Mouse (Mus musculus) neural tube, embryonic 14.5 days (tissue): ENCODE results near the gene Cenpe. TPM values are rescaled to one million over a fixed set of nuclear protein-coding genes. Genes with fewer than 3 reads are reported as not detected.

Experiments used
- ATAC-seq: fragments of 200-750 bp; cut with Nextera tagmentation; 2 replicates; pipeline ENCODE4 v1.8.0; 2017; ENCODE audit warnings: low read depth, mild to moderate bottlenecking, moderate TSS enrichment, moderate library complexity
- H3K27ac ChIP-seq: fragments of 300-500 bp; sonication (generic); 2 replicates; pipeline ENCODE4 v1.5.1; 2014; ENCODE audit warnings: low read depth, mild to moderate bottlenecking, control low read depth, low read length, moderate library complexity, mixed read lengths
- H3K27me3 ChIP-seq: fragments of 300-500 bp; sonication (generic); 2 replicates; pipeline ENCODE4 v1.6.1; 2014; ENCODE audit warnings: low read length; ENCODE audit not compliant: control insufficient read depth, insufficient read depth
- H3K36me3 ChIP-seq: fragments of 300-500 bp; sonication (generic); 2 replicates; pipeline ENCODE4 v1.6.1; 2014; ENCODE audit warnings: low read length, mixed read lengths; ENCODE audit not compliant: control insufficient read depth, insufficient read depth
- H3K4me1 ChIP-seq: fragments of 300-500 bp; sonication (generic); 2 replicates; pipeline ENCODE4 v1.6.1; 2014; ENCODE audit warnings: low read length; ENCODE audit not compliant: control insufficient read depth, insufficient read depth
- H3K4me2 ChIP-seq: fragments of 300-500 bp; sonication (generic); 2 replicates; pipeline ENCODE4 v1.6.1; 2014; ENCODE audit warnings: mild to moderate bottlenecking, low read depth, low read length, control low read depth
- H3K4me3 ChIP-seq: fragments of 300-500 bp; sonication (generic); 2 replicates; pipeline ENCODE4 v1.5.1; 2014; ENCODE audit warnings: low read depth, low read length, control low read depth, mixed read lengths
- H3K9ac ChIP-seq: fragments of 300-500 bp; sonication (generic); replicated peaks from 2 replicates; pipeline ENCODE4 v1.6.1; 2014; ENCODE audit warnings: low read depth, mild to moderate bottlenecking, control low read depth, low read length, mixed read lengths
- H3K9me3 ChIP-seq: fragments of 300-500 bp; sonication (generic); 2 replicates; pipeline ENCODE4 v1.6.1; 2016; ENCODE audit warnings: low read length; ENCODE audit not compliant: control insufficient read depth
- WGBS: fragments of 180-500 bp; shearing (Covaris S2); extraction: QIAGEN DNeasy Blood & Tissue Kit; methylation state at CpG from one replicate; pipeline ENCODE4 v1.1.7; 2014; 5-methylcytosine and 5-hydroxymethylcytosine counted together
- polyA plus RNA-seq: library from polyadenylated mRNA; unstranded; fragments of >200 nt; fragmentation: Nextera tagmentation; extraction: Ambion mirVana; gene quantifications from 2 replicates; pipeline ENCODE4 v1.2.1, GENCODE M21; 2014

Cenpe gene
- polyA plus RNA-seq, 1 experiment from 2014 or later: 2.8 TPM

DNA sequence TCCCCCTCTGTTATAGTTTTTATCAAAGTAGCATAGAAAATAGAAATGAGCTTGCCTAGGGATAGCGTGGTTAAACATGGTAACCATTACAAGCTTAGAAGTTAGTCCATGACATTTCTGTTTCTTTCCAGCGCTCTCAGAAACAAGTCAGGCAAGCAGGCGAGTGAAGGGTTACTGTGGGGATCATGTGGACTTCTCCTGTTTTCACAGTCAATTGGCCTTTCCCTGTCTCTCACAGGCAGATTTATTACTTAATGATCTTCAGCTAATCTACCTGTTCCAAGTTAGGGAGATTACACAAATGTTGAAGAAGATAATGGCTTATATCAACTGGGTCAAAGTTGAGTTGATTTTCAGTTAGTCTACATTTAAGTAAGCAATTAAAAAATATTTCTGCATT lies 20.1 kb downstream of the Cenpe start:
- no peaks in the 10 kb centered on the region for H3K4me1 ChIP-seq
- 89% methylated on average over 3 of the region's 3 CpGs for WGBS
- H3K4me2 ChIP-seq: no peak overlapping the region
- no peak overlapping the region for H3K27ac ChIP-seq
- no peak overlapping the region for H3K4me3 ChIP-seq
- no peak overlapping the region for H3K9ac ChIP-seq
- no peaks in the 10 kb centered on the region for H3K9me3 ChIP-seq
- no peak for ATAC-seq
- no peaks in the 10 kb centered on the region for H3K27me3 ChIP-seq
- no peaks in the 10 kb centered on the region; the same call in 1 of the 2 replicates for H3K36me3 ChIP-seq

DNA sequence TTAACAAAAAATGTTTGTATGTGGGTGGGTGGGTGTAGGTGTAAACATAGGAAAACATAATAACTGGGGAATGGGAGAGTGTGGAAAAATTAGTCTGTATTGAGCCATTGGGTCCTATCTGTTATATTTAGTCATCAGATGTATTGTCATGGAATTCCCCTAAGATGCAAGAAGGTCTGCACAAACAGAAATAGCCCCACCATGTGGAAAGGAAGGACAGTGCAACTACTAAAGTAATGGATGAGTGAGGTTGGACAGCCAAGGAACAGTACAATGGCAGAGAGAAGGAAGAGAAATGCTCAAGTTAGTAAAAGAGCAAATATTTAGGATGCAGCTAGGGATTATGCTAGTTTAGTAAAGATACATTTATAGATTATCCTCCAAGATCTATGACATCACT lies 33.4 kb downstream of the Cenpe start:
- H3K36me3 ChIP-seq: no peaks in the 10 kb centered on the region
- H3K4me3 ChIP-seq: no peak overlapping the region
- no peak overlapping the region for H3K9ac ChIP-seq
- H3K27ac ChIP-seq: no peak overlapping the region
- no peaks in the 10 kb centered on the region for H3K4me1 ChIP-seq
- H3K4me2 ChIP-seq: no peak overlapping the region
- H3K27me3 ChIP-seq: no peaks in the 10 kb centered on the region
- ATAC-seq: no peak
- H3K9me3 ChIP-seq: no peaks in the 10 kb centered on the region

DNA sequence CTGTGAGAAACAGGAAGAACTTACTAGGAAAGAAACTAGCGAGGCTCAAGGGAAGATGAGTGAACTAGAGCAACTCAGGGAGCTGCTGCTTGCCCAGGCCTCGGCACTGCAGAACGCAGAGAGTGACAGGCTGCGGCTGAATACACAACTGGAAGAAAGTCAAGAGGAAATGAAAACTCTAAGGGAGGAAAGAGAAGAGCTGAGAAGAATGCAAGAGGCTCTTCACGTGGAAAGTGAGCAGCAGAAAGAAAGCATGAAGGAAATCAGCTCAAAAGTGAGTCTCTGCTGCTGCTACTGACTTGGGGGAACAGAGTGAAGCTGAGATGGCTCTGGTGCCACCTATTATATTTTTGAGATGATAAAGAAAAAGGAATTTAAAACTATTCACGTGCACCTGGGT lies 34.5 kb downstream of the Cenpe start:
- no peak for ATAC-seq
- Histone ChIP-seq H3K36me3 (no peaks in the 10 kb centered on the region), H3K4me1 (no peaks in the 10 kb centered on the region), H3K9ac (no peak overlapping the region), H3K4me3 (no peak overlapping the region), H3K4me2 (no peak overlapping the region), H3K27ac (no peak overlapping the region), H3K9me3 (no peaks in the 10 kb centered on the region), H3K27me3 (no peaks in the 10 kb centered on the region)
- 94% methylated on average over 6 of the region's 6 CpGs for WGBS

DNA sequence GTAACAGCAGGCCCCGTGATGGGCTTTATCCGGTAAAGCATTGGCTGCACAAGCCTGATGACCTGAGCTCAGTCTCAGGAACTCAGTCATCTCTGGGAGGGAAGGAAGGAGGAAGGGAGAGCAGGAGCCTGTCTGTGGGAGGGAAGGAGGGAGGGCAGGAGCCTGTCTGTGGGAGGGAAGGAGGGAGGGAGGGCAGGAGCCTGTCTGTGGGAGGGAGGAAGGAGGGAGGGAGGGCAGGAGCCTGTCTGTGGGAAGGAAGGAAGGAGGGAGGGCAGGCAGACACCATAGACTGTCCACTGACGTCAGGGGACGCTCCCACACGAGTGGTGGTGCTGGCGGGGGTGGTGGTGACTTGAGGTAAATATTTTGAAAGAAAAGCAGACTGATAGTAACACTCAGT lies 36.8 kb downstream of the Cenpe start:
- Histone ChIP-seq H3K36me3 (no peaks in the 10 kb centered on the region), H3K27me3 (no peaks in the 10 kb centered on the region), H3K4me2 (no peak overlapping the region), H3K4me3 (no peak overlapping the region), H3K9ac (no peak overlapping the region), H3K4me1 (no peaks in the 10 kb centered on the region), H3K9me3 (no peaks in the 10 kb centered on the region), H3K27ac (no peak overlapping the region)
- WGBS: 79% methylated on average over 6 of the region's 6 CpGs
- ATAC-seq: peak; percentile 38; the same call in 1 of the 2 replicates

DNA sequence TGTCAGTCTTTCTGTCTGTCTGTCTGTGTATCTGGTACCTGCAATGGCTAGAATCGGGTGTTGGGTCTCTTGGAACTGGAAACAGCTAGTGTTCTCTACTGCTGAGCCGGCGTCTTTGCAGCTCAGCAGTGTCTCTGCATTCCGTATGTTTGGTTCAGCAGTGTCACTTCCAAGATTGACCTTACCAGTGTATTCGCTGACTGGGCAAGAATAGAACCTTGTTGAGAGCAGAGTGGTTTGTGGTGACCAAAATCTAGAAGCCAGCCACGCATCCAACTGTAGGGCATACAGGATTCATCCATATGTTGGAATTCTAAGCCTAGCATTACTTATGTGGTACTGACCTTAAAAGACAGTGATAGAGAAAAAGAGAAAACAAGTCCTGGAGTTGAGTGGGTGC lies 39.5 kb downstream of the Cenpe start:
- no peak for ATAC-seq
- Histone ChIP-seq H3K4me2 (no peak overlapping the region), H3K4me3 (no peak overlapping the region), H3K27ac (no peak overlapping the region), H3K36me3 (no peaks in the 10 kb centered on the region), H3K27me3 (no peaks in the 10 kb centered on the region), H3K4me1 (no peaks in the 10 kb centered on the region), H3K9ac (no peak overlapping the region), H3K9me3 (no peaks in the 10 kb centered on the region)
- 90% methylated on average over 6 of the region's 6 CpGs for WGBS

DNA sequence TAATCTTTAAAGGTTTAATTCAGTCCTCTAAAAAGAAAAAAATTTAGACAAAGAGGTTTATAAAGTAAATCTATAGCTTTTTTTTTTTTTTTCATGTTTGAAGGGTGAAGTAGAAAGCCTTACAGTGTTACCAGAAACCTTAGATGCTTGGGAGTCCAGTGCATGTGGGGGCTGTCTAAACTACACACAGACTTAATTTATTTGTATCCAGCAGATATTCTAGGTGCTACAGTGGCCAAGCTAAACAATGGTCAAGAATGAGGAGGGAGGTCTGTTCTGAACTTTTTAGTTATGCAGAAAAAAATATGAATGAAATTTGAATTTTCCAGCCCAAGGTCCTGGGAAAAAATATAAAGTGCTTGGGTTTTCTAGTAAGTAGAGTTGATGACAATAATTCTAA lies 42.4 kb downstream of the Cenpe start:
- H3K4me3 ChIP-seq: no peak overlapping the region
- H3K36me3 ChIP-seq: no peaks in the 10 kb centered on the region
- H3K4me1 ChIP-seq: no peaks in the 10 kb centered on the region
- H3K27me3 ChIP-seq: no peaks in the 10 kb centered on the region
- H3K9me3 ChIP-seq: no peaks in the 10 kb centered on the region
- no peak overlapping the region for H3K27ac ChIP-seq
- no peak for ATAC-seq
- H3K4me2 ChIP-seq: no peak overlapping the region
- no peak overlapping the region for H3K9ac ChIP-seq

DNA sequence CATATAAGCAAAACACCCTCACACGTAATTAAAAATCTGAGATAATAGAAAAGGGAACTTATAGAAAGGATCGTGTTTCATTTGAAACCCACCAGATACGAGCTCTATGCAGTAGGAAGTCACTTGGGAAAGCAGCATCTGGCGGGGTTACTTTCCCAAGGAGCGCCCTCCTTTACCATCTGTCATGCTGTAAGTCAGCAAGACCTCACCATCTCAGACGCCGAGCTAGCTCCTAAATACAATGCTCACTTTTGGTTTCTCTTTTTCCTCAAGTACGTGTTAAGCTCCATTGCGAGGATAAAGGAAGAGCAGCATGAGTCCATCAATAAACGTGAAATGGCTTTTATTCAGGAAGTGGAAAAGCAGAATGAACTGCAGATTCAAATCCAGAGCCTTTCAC lies 46.6 kb downstream of the Cenpe start:
- H3K27me3 ChIP-seq: no peaks in the 10 kb centered on the region
- H3K4me3 ChIP-seq: no peak overlapping the region
- ATAC-seq: no peak
- no peak overlapping the region for H3K4me2 ChIP-seq
- H3K4me1 ChIP-seq: no peaks in the 10 kb centered on the region
- no peak overlapping the region for H3K27ac ChIP-seq
- H3K9ac ChIP-seq: no peak overlapping the region
- no peaks in the 10 kb centered on the region for H3K36me3 ChIP-seq
- H3K9me3 ChIP-seq: no peaks in the 10 kb centered on the region
- 83% methylated on average over 10 of the region's 10 CpGs for WGBS

DNA sequence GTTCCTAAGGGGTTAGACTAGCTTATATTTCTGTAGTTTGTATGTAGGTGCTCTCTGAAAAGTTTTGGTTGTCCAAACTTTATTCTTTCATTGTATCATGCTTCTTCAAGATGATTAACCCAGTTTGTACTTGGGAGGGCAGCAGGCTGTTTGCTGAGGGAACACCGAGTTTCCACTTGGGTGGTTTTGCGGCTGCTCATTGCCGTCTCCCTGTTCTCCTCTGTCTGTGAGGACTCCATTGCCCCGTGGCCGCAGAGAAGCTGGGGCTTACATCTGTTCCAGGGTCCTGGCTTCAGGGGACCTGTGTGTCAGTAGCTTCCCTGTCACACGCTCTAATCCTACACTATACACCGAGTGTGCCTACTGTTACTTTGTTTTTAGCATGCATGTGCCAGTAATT lies 47.9 kb downstream of the Cenpe start:
- ATAC-seq: no peak
- Histone ChIP-seq H3K36me3 (no peaks in the 10 kb centered on the region), H3K4me2 (no peak overlapping the region), H3K4me1 (no peaks in the 10 kb centered on the region), H3K4me3 (no peak overlapping the region), H3K9me3 (no peaks in the 10 kb centered on the region), H3K27ac (no peak overlapping the region), H3K9ac (no peak overlapping the region), H3K27me3 (no peaks in the 10 kb centered on the region)
- WGBS: 81% methylated on average over 7 of the region's 7 CpGs

DNA sequence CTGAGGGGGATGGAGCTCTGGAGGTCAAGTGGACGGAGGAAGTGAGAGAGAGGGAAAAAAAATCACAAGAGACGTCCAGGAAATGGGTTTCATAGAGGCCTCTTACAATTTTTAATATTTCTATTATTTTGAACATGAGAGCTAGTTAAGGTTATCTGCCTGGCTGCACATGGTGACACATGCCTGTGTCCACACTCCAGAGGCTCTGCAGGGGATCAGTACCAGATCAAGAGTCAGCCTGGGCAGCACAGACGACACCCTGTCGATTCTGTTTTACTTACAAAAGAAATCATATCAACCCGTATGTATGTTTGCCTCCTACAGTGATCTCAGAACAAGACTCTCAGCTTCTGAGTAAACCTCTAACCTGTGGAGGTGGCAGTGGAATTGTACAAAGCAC lies 56.3 kb downstream of the Cenpe start:
- no peak for ATAC-seq
- WGBS: 91% methylated on average over 5 of the region's 5 CpGs

DNA sequence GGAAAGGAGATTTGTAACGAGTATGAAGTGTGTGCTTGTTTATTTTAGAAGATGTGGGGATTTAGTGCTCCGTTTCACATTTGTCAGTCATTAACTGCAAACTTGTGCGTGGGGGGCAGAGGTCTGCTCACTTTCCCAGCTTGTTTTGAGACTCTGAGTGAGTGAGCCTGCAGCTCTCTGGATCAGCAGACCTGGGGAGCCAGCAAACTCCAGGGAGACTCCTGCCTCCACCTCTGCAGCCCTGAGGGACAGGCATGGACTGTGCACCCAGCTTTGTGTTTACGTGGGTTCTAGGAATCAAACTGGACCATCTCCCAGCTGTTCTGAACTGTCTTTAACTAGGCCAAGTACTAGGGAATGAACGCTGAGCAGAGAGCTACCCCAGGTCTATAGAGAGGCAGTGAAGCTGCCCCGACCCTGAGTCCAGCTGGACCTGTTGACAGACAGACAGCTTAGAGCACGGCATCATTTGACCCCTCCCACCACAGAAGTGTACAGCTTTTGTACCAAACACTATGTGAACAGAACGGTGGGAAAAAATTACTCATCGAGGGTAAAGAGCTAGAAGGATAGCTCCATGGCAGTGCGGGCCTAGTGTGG lies 57.2 kb downstream of the Cenpe start:
- no peaks in the 10 kb centered on the region for H3K9me3 ChIP-seq
- 93% methylated on average over 10 of the region's 10 CpGs for WGBS
- H3K4me2 ChIP-seq: no peak overlapping the region

More for the DNA sequence above, 56.3 kb downstream of the Cenpe start:
- no peak overlapping the region for H3K4me2 ChIP-seq
- H3K27ac ChIP-seq: no peak overlapping the region
- H3K36me3 ChIP-seq: no peaks in the 10 kb centered on the region
- no peak overlapping the region for H3K4me3 ChIP-seq
- H3K27me3 ChIP-seq: no peaks in the 10 kb centered on the region
- no peak overlapping the region for H3K9ac ChIP-seq
- H3K9me3 ChIP-seq: no peaks in the 10 kb centered on the region
- H3K4me1 ChIP-seq: no peaks in the 10 kb centered on the region

More for the DNA sequence above, 57.2 kb downstream of the Cenpe start:
- no peak for ATAC-seq
- Histone ChIP-seq H3K4me3 (no peak overlapping the region), H3K27me3 (no peaks in the 10 kb centered on the region), H3K9ac (no peak overlapping the region), H3K4me1 (no peaks in the 10 kb centered on the region), H3K27ac (no peak overlapping the region), H3K36me3 (no peaks in the 10 kb centered on the region)
